Mouse (Mus musculus) liver, postnatal 0 days (tissue): ENCODE measurements around the gene Cux2.
A peak's percentile ranks its signal among the peaks of the same experiment; 100 is the strongest.

Experiments used
- CTCF ChIP-seq: sonication (generic); IDR thresholded peaks from 2 replicates; pipeline ENCODE4 v1.5.1; 2016; ENCODE audit warnings: antibody characterized with exemption, low read depth
- EP300 ChIP-seq: IDR thresholded peaks from 2 replicates; pipeline ENCODE4 v1.6.1; 2016; ENCODE audit warnings: antibody characterized with exemption, low read depth, mild to moderate bottlenecking

DNA sequence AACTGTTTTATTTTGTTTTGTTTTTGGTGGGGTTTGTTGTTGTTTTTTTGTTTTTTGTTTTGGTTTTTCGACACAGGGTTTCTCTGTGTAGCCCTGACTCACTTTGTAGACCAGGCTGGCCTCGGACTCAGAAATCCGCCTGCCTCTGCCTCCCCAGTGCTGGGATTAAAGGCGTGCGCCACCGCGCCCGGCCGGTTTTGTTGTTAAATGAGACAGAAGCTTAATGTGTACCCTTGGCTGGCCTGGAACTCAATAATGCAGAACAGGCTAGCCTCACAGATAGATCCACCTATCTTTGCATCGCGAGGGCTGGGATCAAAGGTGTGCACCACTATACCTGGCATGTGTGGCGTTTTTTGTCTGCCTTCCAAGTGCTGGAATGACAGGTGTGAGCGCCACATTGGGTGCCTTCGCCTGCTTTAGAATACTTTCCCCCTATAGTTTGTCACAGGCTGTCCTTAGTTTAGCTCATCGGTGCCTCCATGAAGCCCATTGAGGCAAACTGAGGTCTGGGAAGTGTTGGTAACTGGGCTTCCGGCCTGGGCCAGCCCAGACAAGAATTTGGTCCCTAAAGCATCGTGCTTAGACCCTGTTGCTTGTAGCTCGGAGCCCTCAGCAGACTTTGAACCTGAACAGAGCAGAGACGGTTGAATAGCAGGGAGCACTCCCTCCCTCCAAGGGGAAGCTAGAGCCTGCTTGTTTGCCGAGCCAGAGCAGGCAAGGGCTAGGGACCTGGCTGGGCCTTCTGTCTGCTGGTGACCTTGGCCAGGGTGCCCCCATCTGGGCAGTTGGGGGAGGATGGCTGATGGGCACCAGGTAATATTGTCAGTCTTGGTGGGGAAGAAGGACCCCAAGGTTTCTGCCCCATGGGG, 200.2 kb downstream of the Cux2 start:
- 0 out of 2 replicates have a peak, but pooled peaks have one; percentile 24 for TF ChIP-seq CTCF
- no peak for TF ChIP-seq EP300
